Mouse (Mus musculus) hindbrain, postnatal 0 days (tissue): Measurements from ENCODE around the gene Atad1. TPM values are rescaled to one million over a fixed set of nuclear protein-coding genes. Genes with fewer than 3 reads are reported as not detected.
A peak's percentile ranks its signal among the peaks of the same experiment; 100 is the strongest.
"Not testable (repeated sequence)": the region's sequence is repeated elsewhere in the genome, so short reads cannot be mapped to it uniquely, and the experiment has no call there.

ENCODE experiments used
- ATAC-seq: fragments of 200-750 bp; cut with Nextera tagmentation; 2 replicates; pipeline ENCODE4 v1.8.0; 2017; ENCODE audit warnings: mild to moderate bottlenecking, moderate TSS enrichment, moderate library complexity
- DNase-seq: peaks from one replicate; pipeline ENCODE4 v3.0.0-alpha.2; 2015; ENCODE audit warnings: low spot score
- H3K27ac ChIP-seq: fragments of 300-500 bp; sonication (generic); 2 replicates; pipeline ENCODE4 v1.5.1; 2014; ENCODE audit warnings: mild to moderate bottlenecking
- H3K27me3 ChIP-seq: fragments of 300-500 bp; sonication (generic); 2 replicates; pipeline ENCODE4 v1.6.1; 2014; ENCODE audit warnings: low read length, mixed read lengths; ENCODE audit not compliant: insufficient read depth
- H3K36me3 ChIP-seq: fragments of 300-500 bp; sonication (generic); 2 replicates; pipeline ENCODE4 v1.6.1; 2014; ENCODE audit warnings: low read length, mixed read lengths; ENCODE audit not compliant: insufficient read depth
- H3K4me1 ChIP-seq: fragments of 300-500 bp; sonication (generic); 2 replicates; pipeline ENCODE4 v1.6.1; 2014; ENCODE audit warnings: antibody characterized with exemption, low read length, mixed read lengths; ENCODE audit not compliant: insufficient read depth
- H3K4me2 ChIP-seq: fragments of 300-500 bp; sonication (generic); 2 replicates; pipeline ENCODE4 v1.6.1; 2014; ENCODE audit warnings: low read depth, mild to moderate bottlenecking, low read length, moderate library complexity, mixed read lengths
- H3K4me3 ChIP-seq: fragments of 300-500 bp; sonication (generic); 2 replicates; pipeline ENCODE4 v1.5.1; 2014; ENCODE audit warnings: low read length
- H3K9ac ChIP-seq: fragments of 300-500 bp; sonication (generic); replicated peaks from 2 replicates; pipeline ENCODE4 v1.6.1; 2014; ENCODE audit warnings: mild to moderate bottlenecking, low read length, moderate library complexity, mixed read lengths
- H3K9me3 ChIP-seq: fragments of 300-500 bp; sonication (generic); 2 replicates; pipeline ENCODE4 v1.6.1; 2016; ENCODE audit warnings: low read length, mixed read lengths
- CTCF ChIP-seq: IDR thresholded peaks from 2 replicates; pipeline ENCODE4 v1.5.1; 2016; ENCODE audit warnings: antibody characterized with exemption, control low read depth, low read depth
- WGBS: fragments of 180-500 bp; shearing (Covaris S2); extraction: QIAGEN DNeasy Blood & Tissue Kit; methylation state at CpG from one replicate; pipeline ENCODE4 v1.1.7; 2014; 5-methylcytosine and 5-hydroxymethylcytosine counted together
- polyA plus RNA-seq: library from polyadenylated mRNA; unstranded; fragments of >200 nt; fragmentation: Nextera tagmentation; extraction: Ambion mirVana; gene quantifications from 2 replicates; pipeline ENCODE4 v1.2.1, GENCODE M21; 2015
- total RNA-seq: library from RNA; depleted of rRNA; stranded (reverse); fragments of >200 nt; gene quantifications from 2 replicates; pipeline ENCODE4 v1.2.3, GENCODE M21; 2014; rRNA removed

The Atad1 gene
- 113 and 117 TPM in 2 replicates for total RNA-seq
- polyA plus RNA-seq: 116 and 118 TPM in 2 replicates

GRCm38 (mm10) chr19:32739686-32740085 lies at the start of gene Atad1:
Gene Atad1, minus strand, starts transcription at chr19:32739786.
- no peaks in the 10 kb centered on the region for H3K27me3 ChIP-seq
- no peaks in the 10 kb centered on the region for H3K9me3 ChIP-seq
- H3K36me3 ChIP-seq: no peaks in the 10 kb centered on the region
- DNase-seq: no peak
- no peak for TF ChIP-seq CTCF
- H3K4me3 ChIP-seq: no peak within 1 kb of the TSS
- ATAC-seq: no peak
- 93% methylated on average over 4 of the region's 4 CpGs for WGBS
- no peaks in the 10 kb centered on the region for H3K4me1 ChIP-seq
- H3K27ac ChIP-seq: no peak within 1 kb of the TSS
- H3K4me2 ChIP-seq: no peak within 1 kb of the TSS
- H3K9ac ChIP-seq: no peak within 1 kb of the TSS

- H3K4me1 ChIP-seq, H3K9ac ChIP-seq, DNase-seq, H3K27me3 ChIP-seq, H3K27ac ChIP-seq, H3K9me3 ChIP-seq, H3K36me3 ChIP-seq, H3K4me2 ChIP-seq, ATAC-seq, H3K4me3 ChIP-seq: not testable (repeated sequence)
- WGBS: 82% methylated on average over 3 of the region's 3 CpGs
Measured at GRCm38 (mm10) chr19:32788016-32788415, 48.4 kb upstream of the Atad1 start.

GRCm38 (mm10) chr19:32787388-32787787 lies 47.8 kb upstream of the Atad1 start:
- H3K27ac ChIP-seq, H3K4me2 ChIP-seq, DNase-seq, ATAC-seq, H3K9me3 ChIP-seq, H3K36me3 ChIP-seq, H3K27me3 ChIP-seq, H3K4me1 ChIP-seq, H3K4me3 ChIP-seq, H3K9ac ChIP-seq: not testable (repeated sequence)
- 38% methylated on average over 4 of the region's 4 CpGs for WGBS

- WGBS: 94% methylated on average over 5 of the region's 5 CpGs
- Histone ChIP-seq H3K9ac (no peak overlapping the region), H3K4me3 (no peak overlapping the region), H3K4me1 (no peaks in the 10 kb centered on the region), H3K9me3 (no peaks in the 10 kb centered on the region), H3K4me2 (no peak overlapping the region), H3K27me3 (no peaks in the 10 kb centered on the region), H3K36me3 (no peaks in the 10 kb centered on the region), H3K27ac (no peak overlapping the region)
- no peak for DNase-seq
- ATAC-seq: no peak
- TF ChIP-seq CTCF: no peak
Measured at GRCm38 (mm10) chr19:32781305-32782071, 41.9 kb upstream of the Atad1 start.

GRCm38 (mm10) chr19:32779131-32779530 lies 39.5 kb upstream of the Atad1 start:
- Histone ChIP-seq H3K4me3 (no peak overlapping the region), H3K27me3 (no peaks in the 10 kb centered on the region), H3K9me3 (no peaks in the 10 kb centered on the region), H3K4me1 (no peaks in the 10 kb centered on the region), H3K9ac (no peak overlapping the region), H3K4me2 (no peak overlapping the region), H3K27ac (no peak overlapping the region), H3K36me3 (no peaks in the 10 kb centered on the region)
- DNase-seq (no peak), ATAC-seq (no peak)
- 61% methylated on average over 3 of the region's 3 CpGs for WGBS
- TF ChIP-seq CTCF: no peak

GRCm38 (mm10) chr19:32778411-32778810 lies 38.8 kb upstream of the Atad1 start:
- Histone ChIP-seq H3K9me3 (no peaks in the 10 kb centered on the region), H3K36me3 (no peaks in the 10 kb centered on the region), H3K4me3 (no peak overlapping the region), H3K4me1 (no peaks in the 10 kb centered on the region), H3K4me2 (no peak overlapping the region), H3K27me3 (no peaks in the 10 kb centered on the region), H3K27ac (no peak overlapping the region), H3K9ac (no peak overlapping the region)
- no peak for TF ChIP-seq CTCF
- DNase-seq: no peak
- ATAC-seq: no peak
- 42% methylated on average over 2 of the region's 2 CpGs for WGBS

- no peaks in the 10 kb centered on the region for H3K27me3 ChIP-seq
- H3K27ac ChIP-seq: no peak overlapping the region
- DNase-seq (no peak), ATAC-seq (no peak)
- 74% methylated on average over 4 of the region's 4 CpGs for WGBS
- no peaks in the 10 kb centered on the region; the same call in 1 of the 2 replicates for H3K4me1 ChIP-seq
- H3K36me3 ChIP-seq: no peaks in the 10 kb centered on the region
- H3K4me2 ChIP-seq: peak overlapping the region; percentile 8
- H3K4me3 ChIP-seq: no peak overlapping the region
- no peaks in the 10 kb centered on the region for H3K9me3 ChIP-seq
- no peak overlapping the region for H3K9ac ChIP-seq
- TF ChIP-seq CTCF: no peak
Measured at GRCm38 (mm10) chr19:32762493-32762892, 22.9 kb upstream of the Atad1 start.
